Mouse (Mus musculus) CD8-positive naive resting alpha-beta T cell, adult 57 days (primary cell): ENCODE measurements around the gene Btnl1. TPM values are rescaled to one million over a fixed set of nuclear protein-coding genes. Genes with fewer than 3 reads are reported as not detected.

Experiments used
- total RNA-seq: library from RNA; stranded (reverse); gene quantifications from one replicate; pipeline ENCODE4 v1.2.4, GENCODE M21; 2023

The Btnl1 gene
- 0.40 TPM for total RNA-seq

GRCm38 (mm10) chr17:34376847-34377246 is at the start of gene Btnl1:
TSS of gene Btnl1 (plus strand) at chr17:34377132.

DNA sequence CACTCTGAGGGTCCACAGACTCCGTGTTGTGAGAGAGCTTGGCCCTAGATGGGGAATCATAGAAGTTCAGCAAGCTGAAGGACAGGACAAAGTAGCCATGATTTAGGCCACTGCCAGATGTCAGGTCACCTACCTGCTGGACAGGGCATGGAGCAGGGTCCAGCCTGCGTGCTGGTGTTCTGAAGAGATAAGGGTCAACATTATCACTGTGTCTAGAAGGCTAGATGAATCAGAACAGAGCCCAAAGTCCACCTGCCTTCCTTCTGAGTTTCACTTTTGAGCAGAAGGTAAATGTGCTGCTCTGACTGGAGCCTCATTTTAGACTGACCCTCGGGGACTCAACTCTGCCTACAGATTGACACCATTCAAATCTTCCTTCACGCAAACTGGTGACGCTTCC is 22.4 kb upstream of the Btnl1 start, which contains the start of gene Btnl2:
Gene Btnl2 (plus strand): TSS at position 284 of the 400 bp plus-strand sequence.

GRCm38 (mm10) chr17:34398711-34399393 is 21.9 kb downstream of the Btnl1 start, which contains the start of gene BC051142:
TSS of gene BC051142 (plus strand) at chr17:34398820.

Other genes with a start within 250 kb of the Btnl1 start
- 84.9 TPM for gene H2-DMb2, start 233.8 kb upstream of the Btnl1 start, total RNA-seq
- gene H2-DMb1, start 224.1 kb upstream of the Btnl1 start, total RNA-seq = 48.5 TPM
- 168 TPM for gene Tap1, start 189.6 kb upstream of the Btnl1 start, total RNA-seq
- 152 TPM for gene Psmb9, start 189.4 kb upstream of the Btnl1 start, total RNA-seq
- 252 TPM for gene Psmb8, start 179.4 kb upstream of the Btnl1 start, total RNA-seq
- 150 TPM for gene Tap2, start 173.6 kb upstream of the Btnl1 start, total RNA-seq
- gene H2-Ob, start 138.2 kb upstream of the Btnl1 start, total RNA-seq = 104 TPM
- gene H2-Ab1, start 119.4 kb upstream of the Btnl1 start, total RNA-seq = 338 TPM
- gene H2-Aa, start 89.3 kb upstream of the Btnl1 start, total RNA-seq = 347 TPM
- 266 TPM for gene H2-Eb1, start 71.3 kb upstream of the Btnl1 start, total RNA-seq
- gene H2-Eb2, start 51.5 kb upstream of the Btnl1 start, total RNA-seq = 3.2 TPM
- gene Btnl2, start 22.3 kb upstream of the Btnl1 start, total RNA-seq = 1.2 TPM
- 0.95 TPM for gene BC051142, start 21.7 kb downstream of the Btnl1 start, total RNA-seq
- gene Btnl4, start 100.2 kb downstream of the Btnl1 start, total RNA-seq = not detected
- gene Btnl6, start 140.2 kb downstream of the Btnl1 start, total RNA-seq = not detected
- 0.67 TPM for gene Notch4, start 187.1 kb downstream of the Btnl1 start, total RNA-seq
- gene Gpsm3, start 212.7 kb downstream of the Btnl1 start, total RNA-seq = 188 TPM
- gene Pbx2, start 214.1 kb downstream of the Btnl1 start, total RNA-seq = 45.2 TPM
- 4.8 TPM for gene Ager, start 220.7 kb downstream of the Btnl1 start, total RNA-seq
- gene Rnf5, start 226.6 kb downstream of the Btnl1 start, total RNA-seq = 29.0 TPM
- gene Agpat1, start 227.1 kb downstream of the Btnl1 start, total RNA-seq = 54.0 TPM
- 4.3 TPM for gene Egfl8, start 238.8 kb downstream of the Btnl1 start, total RNA-seq